Mouse (Mus musculus) G1E-ER4 (cell line): ENCODE results near the gene Dlg2. TPM values are rescaled to one million over a fixed set of nuclear protein-coding genes. Genes with fewer than 3 reads are reported as not detected.

Experiments used
- GATA1 ChIP-seq: IDR thresholded peaks from one replicate; pipeline ENCODE4 v1.8.0; 2012; ENCODE audit warnings: low read length, inconsistent platforms
- polyA plus RNA-seq: library from polyadenylated mRNA; stranded (reverse); fragments of >175 nt; gene quantifications from 2 replicates; pipeline ENCODE4 v1.2.3, GENCODE M21; 2012

Gene Dlg2
- polyA plus RNA-seq, 1 experiment: not detected

DNA sequence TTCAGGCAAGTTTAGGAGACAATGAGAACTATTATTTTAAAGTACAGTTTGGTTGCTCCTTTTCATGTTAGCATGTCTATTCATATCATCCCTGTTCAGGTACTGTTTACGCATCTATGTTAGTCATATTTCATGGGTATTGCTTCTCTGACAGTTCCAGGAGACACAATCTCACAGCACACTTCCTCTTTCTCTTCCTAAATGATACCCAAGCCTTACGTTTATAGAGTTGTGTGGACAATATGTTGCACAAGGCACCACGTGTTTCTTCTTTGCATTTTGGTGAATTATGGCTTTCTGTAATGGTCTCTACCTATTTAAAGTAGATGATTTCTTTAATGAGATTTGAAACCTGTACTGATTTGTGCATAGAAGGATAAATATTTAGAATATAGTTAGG lies 990.6 kb downstream of the Dlg2 start:
- TF ChIP-seq GATA1: no peak

DNA sequence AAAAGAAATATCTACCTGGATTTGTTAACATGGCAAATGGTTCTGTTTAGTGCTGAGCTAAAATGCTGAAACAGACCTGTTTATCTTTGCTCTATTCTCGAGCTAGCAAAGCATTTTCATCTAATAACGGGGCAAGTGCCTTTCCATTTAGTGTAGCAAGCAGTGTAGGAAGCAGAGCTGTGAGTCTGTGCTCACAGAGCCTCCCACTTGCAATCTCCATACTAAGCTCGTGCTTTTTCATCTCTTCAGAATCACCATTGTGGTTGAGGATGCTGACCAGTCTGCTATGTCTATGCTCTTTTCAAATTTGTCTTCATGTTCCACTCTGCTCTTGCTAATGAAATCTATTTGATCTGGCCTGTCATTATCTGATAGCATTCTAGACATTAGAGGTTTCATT lies 1002.7 kb downstream of the Dlg2 start:
- TF ChIP-seq GATA1: no peak

DNA sequence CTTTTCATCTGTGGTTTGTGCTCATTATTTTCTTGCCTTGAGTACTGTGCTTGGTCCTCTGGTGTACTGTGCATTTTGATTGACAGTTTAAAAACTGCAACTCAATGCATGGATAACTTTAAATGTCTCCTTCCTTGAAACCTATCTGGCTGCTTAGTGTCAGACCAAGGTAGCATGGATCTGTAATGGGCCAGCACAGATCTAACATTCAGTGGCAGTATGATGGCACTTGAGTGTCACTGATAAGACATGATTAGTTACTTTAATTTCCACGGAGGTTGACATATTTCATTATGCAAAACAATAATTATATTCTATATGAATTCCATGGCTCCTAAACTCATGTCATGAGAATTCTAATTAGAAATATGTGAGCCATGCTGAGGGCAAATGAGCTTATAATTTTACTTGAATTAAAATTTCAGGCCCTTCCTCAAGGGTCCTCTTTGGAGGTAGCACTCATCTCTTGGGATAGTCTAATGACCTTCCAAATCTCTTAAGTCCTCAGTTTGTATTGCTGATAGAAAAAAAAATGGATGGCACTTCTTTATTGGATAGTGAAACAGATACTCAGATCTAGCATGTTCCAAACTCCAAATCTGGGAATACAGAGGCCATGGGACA lies 1005.2 kb downstream of the Dlg2 start:
- no peak for TF ChIP-seq GATA1

DNA sequence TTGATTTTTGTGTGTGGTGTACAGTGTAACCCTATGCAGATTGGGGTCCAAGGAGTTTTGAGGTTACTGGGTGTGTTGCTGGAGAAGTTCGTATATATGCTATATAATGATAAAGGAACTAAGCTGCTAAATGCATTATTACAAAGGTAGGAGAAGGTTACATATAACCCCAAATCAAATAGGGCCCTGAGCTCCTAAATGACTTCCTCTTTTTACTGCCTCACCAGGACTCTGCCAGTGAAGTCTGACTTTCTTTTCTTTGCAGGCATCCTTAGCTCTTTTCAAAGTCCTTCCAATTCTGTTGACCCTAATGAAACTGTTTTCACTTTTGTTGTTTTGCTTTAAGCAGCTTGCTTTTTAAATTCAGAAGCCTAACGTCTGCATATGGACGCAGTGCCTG lies 1016.8 kb downstream of the Dlg2 start:
- TF ChIP-seq GATA1: no peak

DNA sequence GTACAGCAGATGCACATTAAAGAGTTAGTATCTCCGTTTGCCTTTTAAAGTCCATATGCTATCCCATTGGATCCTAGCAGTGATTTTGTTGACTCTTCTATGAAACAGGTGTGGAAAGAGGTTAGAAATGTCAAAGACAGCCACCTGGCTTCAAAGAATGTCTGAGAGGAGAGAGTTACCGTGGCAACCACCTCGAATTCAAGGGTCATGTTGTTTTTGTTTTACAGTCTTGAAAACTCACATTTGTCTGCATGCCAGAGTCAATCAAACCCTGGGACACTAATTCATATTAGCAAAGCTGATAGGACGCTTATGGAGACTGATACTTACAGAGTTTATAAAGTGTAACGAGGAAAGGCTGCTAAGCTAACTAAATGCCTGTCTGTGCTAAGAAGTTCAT lies 1019.1 kb downstream of the Dlg2 start:
- TF ChIP-seq GATA1: no peak

DNA sequence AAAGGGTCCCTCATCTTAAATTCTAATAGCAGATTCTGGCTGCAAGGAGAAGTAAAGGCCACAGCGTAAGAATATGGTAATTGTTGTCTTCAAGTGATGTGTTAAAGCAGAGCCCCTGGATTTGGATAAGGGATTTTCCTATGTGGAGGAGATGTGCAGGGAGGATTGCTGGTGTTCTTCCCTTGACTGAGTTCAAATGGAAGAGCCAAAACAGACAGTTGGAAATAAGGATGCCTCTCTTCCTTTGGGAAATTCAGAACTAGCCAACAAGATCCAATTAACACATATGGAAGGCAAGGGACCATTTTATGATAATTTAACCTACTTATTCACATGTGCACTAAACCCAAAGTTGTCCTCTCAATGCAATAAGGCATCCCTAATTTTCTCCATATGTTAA lies 1034.6 kb downstream of the Dlg2 start:
- no peak for TF ChIP-seq GATA1

DNA sequence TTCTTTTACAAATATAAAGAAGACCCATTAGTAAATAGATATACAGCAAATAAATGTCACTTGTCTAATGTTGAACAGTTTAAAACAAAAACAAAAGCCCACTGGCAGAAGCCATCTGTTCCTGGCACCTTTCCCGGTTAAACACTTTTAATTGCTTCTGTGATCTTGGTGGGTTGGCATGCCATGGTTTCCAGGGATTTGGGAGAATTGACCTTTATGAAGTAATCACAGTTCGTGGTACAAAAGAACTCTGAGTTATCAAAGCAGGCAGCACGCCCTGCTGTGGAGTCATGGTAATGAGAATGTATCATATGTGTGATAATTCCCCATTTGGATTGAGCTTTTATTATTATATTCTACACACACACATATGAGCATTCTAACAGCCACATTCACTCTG lies 1038.0 kb downstream of the Dlg2 start:
- TF ChIP-seq GATA1: no peak

DNA sequence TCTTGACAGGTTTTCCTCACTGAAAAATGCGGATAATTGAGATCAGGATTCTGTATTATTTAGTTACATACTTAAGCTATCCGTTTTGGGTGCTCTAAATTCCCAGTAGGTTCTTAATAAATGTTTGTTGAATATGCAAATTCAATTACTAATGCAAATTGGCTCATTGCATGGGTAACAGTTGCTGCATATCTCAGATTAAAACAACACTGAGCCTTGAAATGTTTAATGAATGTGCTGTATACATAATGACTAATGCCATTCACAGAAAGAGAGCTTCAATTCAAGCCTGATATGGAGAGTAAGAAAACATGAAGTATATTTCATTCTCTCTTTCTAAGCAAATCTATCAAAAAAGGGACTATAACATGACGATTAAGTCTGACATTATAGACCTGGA lies 1039.8 kb downstream of the Dlg2 start:
- no peak for TF ChIP-seq GATA1

DNA sequence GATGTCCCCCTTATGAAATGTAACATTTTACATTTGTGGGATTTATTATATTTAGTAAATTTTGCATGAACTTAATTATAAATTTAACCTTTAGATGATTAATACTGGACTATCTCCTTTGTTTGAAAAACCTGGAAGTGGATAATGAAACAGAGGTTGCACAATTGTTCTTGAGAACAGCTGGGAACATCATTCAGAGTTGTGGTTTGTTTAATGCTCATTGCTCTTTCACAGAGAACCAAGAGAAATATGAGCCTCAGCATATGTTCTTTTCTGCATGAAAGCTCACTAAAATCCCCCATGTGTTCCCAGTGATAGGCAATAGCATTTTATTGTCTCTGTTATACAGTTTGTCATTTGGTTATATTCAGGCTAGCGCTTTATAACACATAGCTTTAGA lies 1049.4 kb downstream of the Dlg2 start:
- TF ChIP-seq GATA1: no peak

DNA sequence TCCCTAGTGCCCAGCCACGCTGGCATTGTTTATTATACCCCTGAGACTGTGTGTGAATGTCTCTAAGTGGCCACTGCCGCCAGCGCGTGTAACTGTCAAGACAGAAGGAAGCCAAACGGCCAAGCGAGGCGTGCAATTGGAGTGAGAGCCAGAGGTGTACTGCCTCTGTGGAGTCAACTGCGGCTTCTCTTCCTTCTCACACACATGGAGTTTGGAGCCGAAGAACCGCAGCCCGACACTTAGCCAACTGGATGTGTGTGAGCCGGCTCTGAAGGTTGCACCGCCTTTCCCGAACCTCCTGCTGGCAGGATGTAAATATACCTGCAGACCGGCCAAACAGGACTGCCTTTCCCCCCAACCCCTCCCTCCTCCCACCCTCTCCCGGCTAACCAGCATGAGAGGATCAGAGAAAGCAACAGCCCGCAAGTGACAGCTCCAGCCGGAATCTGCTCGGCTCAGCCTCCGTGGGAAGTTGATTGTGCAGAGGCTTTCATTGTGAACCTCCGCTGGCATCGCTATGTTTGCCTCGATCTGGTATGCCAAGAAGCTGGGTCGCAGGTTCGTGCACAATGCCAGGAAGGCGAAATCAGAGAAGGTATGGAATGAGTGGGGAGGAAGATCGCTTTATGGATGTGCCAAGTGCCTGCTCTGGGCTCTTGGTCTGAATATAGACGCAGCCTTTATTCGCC lies 1066.3 kb downstream of the Dlg2 start:
- TF ChIP-seq GATA1: no peak

DNA sequence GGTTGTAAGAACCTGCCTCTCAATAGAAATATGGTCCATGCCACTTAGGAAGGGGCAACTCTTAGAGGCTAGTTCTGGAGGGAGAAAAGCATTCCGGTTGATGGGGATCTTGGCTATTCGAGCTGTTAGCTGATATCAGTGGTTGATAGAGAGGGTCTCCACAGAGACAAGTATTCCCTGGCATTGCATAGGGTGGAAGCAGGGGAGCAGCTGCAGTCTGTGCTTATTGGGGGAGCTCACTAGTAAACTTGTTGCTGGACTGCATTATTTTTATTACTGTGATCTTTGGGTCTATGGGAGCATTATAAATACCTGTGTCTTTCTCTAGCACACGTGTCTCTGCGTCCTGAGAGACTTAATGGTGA lies 1066.8 kb downstream of the Dlg2 start:
- TF ChIP-seq GATA1: no peak

DNA sequence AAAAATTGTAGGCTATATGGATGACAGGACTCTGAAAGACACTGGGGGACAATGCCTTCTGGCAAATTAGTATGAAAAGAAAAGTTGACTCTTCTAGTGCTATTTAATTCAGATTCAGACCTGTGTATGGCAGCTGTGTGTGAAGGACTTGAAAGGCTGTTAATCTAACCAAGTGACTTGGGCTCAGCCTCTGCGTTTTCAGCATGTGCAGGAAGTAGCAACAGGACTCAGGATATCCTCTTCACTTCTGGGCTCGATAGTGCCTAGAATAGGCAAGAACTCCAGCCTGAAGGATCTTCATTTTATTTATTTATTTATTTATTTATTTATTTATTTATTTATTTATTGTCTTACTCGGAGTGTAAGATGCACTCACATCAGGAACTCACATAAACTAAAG lies 1068.1 kb downstream of the Dlg2 start:
- TF ChIP-seq GATA1: no peak

DNA sequence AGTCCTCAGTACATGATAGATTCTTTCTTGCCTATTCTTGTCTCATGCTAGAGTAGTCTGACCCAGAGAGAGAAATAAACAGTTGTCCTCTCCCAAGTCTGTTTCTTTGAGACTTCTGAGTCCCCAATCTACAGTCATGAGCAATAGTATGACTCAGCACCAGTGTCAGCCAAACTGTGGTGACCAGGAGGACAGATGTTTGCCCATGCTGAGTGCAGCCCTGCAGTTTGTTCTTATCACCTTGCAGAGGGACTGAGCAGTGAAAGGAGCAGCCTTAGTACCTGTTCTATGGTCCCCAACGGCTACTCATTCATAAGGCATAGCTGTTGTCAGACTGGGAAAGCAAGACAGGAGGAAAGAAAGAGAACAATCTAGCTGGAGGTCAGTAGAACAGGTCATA lies 1072.3 kb downstream of the Dlg2 start:
- TF ChIP-seq GATA1: no peak

DNA sequence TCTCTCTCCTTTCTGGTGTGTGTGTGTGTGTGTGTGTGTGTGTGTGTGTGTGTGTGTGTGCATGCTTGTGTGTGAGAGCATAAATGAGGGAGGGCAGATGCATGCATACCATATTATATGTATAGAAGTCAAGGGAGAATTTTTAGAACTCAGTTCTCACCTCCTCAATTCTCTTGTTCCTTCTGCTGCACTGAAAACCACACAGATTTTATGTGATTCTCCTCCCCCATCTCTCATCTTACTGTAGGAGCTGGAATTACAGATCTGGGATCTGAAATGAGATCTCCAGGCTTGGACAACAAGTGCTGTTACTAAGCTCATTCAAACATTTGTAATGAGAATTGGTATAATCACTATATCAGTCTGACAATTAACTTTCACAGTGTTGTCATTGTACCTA lies 1081.1 kb downstream of the Dlg2 start:
- no peak for TF ChIP-seq GATA1

DNA sequence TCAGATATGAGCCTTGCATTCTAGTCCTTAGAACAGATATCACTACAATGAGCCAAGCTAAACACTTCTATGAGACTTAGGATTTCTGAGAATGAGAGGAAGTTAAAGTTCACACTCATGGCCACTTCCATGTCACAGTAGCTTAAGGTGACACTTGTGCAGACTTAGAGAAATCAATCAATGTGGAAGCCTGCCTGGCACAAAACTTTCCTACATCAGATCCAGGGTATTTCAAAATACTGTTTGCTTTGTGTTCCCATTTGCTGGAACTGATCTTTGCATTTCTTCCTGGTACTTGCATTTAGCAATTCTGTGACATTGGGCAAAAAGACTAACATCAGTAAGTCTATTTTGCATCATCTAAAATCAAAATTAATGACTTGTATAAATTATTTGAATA lies 1091.0 kb downstream of the Dlg2 start:
- no peak for TF ChIP-seq GATA1

DNA sequence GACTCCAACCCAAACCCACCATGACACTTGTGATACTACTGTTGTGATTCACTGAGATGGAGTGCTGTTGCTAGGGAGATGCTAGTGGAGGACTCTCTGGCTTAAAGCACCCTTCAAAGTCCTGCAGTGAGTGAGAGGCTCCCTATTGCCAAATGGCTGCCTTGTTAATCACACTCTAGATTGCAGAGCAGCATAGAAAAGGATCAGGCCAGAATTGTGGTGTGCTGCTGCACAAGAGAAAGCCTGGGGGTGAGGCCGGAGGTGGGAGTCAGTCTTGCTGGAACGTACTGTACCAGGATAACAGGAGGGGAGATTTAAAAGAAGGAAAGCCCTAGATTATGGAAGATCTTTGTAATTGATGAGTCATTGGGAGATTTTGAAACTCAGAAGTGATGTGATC lies 1094.5 kb downstream of the Dlg2 start:
- TF ChIP-seq GATA1: no peak

DNA sequence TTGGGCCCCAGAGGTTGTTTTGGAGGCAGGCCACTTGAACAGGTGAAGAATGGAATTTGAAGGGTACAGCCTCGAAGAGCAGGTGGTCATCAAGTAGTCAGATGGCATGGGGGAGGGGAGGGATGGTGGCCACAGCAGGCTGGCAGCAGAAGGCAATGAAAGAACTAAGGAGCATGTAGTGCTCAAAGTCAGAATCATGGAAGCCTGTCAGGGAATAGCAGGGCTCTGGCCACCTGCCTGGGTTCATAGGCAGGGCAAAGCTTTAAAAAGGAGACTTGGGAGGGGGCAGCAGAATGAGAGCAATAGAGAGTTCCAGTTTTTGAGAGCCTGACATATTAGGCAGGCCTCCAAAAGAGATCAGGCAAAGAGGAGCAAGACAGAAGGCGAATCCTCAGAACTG lies 1096.2 kb downstream of the Dlg2 start:
- no peak for TF ChIP-seq GATA1

DNA sequence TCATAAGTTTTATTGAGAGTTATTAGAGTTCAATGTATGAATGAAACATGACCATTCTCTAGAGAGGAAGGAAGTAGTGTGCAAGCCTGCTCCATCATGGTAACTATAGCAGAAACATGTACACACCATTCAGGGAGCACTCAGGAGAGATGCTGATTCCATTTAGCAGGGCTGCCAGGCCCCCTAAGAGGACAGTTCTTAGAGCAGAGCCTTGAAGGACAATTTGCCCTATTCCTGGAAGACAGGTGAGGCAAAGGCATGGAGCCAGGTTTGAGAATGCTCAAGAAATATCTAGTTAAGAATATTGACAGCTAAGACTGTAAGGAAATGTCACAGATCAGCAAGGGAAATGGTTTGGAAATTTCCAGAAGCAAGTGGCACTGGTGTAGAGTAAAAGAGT lies 1096.8 kb downstream of the Dlg2 start:
- no peak for TF ChIP-seq GATA1

DNA sequence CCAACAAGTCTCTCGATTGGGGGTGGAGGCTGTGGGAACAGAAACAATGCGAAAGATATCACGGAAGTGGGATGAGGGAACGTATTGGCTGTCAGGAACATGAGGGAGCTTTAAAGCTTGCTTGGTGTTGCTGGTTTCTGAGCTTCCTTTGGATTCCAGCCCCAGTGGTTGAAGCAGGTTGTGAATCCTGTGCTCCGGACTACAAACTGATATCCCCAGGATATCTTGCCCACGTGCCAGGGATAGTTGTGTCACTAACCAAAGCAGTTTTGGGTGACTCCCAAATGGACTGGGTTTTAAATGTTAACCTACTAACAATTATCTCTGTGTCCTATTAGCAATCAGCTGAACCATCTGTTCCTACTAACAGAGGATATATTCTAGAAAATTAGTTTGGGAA lies 1099.7 kb downstream of the Dlg2 start:
- TF ChIP-seq GATA1: no peak
